Mouse (Mus musculus) limb, embryonic 13.5 days (tissue): ENCODE measurements around the gene Shmt1. TPM values are rescaled to one million over a fixed set of nuclear protein-coding genes. Genes with fewer than 3 reads are reported as not detected.

Experiments used
- ATAC-seq: fragments of 200-750 bp; cut with Nextera tagmentation; 2 replicates; pipeline ENCODE4 v1.8.0; 2017; ENCODE audit warnings: low read depth, moderate number of reproducible peaks, moderate TSS enrichment; ENCODE audit not compliant: low FRiP score
- H3K27ac ChIP-seq: fragments of 300-500 bp; sonication (generic); 2 replicates; pipeline ENCODE4 v1.5.1; 2015; ENCODE audit warnings: inconsistent platforms, mild to moderate bottlenecking, moderate library complexity
- H3K27me3 ChIP-seq: fragments of 300-500 bp; sonication (generic); 2 replicates; pipeline ENCODE4 v1.6.1; 2015; ENCODE audit warnings: mild to moderate bottlenecking, inconsistent platforms
- H3K36me3 ChIP-seq: fragments of 300-500 bp; sonication (generic); 2 replicates; pipeline ENCODE4 v1.6.1; 2015; ENCODE audit warnings: inconsistent platforms, mild to moderate bottlenecking, moderate library complexity
- H3K4me1 ChIP-seq: fragments of 300-500 bp; sonication (generic); 2 replicates; pipeline ENCODE4 v1.6.1; 2015; ENCODE audit warnings: inconsistent platforms
- H3K4me2 ChIP-seq: fragments of 300-500 bp; sonication (generic); replicated peaks from 2 replicates; pipeline ENCODE4 v1.6.1; 2015; ENCODE audit warnings: inconsistent platforms, mild to moderate bottlenecking, moderate library complexity
- H3K4me3 ChIP-seq: fragments of 300-500 bp; sonication (generic); 2 replicates; pipeline ENCODE4 v1.5.1; 2015; ENCODE audit warnings: moderate library complexity, mild to moderate bottlenecking, inconsistent platforms
- H3K9ac ChIP-seq: fragments of 300-500 bp; sonication (generic); 2 replicates; pipeline ENCODE4 v1.6.1; 2015; ENCODE audit warnings: mild to moderate bottlenecking, inconsistent platforms
- H3K9me3 ChIP-seq: fragments of 300-500 bp; sonication (generic); 2 replicates; pipeline ENCODE4 v1.6.1; 2016; ENCODE audit warnings: inconsistent platforms
- WGBS: fragments of 180-500 bp; shearing (Covaris S2); methylation state at CpG from one replicate; pipeline ENCODE4 v1.1.7; 2015; 5-methylcytosine and 5-hydroxymethylcytosine counted together
- polyA plus RNA-seq: library from polyadenylated mRNA; unstranded; fragments of >200 nt; fragmentation: Nextera tagmentation; extraction: Ambion mirVana; gene quantifications from 2 replicates; pipeline ENCODE4 v1.2.1, GENCODE M21; 2015

Gene Shmt1
- polyA plus RNA-seq, 1 experiment from 2014 or later: 52.2 TPM

GRCm38 (mm10) chr11:60825191-60825590 is 13.7 kb upstream of the Shmt1 start:
- no peak overlapping the region for H3K9ac ChIP-seq
- H3K27ac ChIP-seq: no peak overlapping the region
- no peak overlapping the region for H3K4me2 ChIP-seq
- no peaks in the 10 kb centered on the region for H3K27me3 ChIP-seq
- no peaks in the 10 kb centered on the region for H3K9me3 ChIP-seq
- no peak for ATAC-seq
- WGBS: 84% methylated on average over 3 of the region's 3 CpGs
- no peak overlapping the region for H3K4me3 ChIP-seq
- no peaks in the 10 kb centered on the region for H3K4me1 ChIP-seq
- no peaks in the 10 kb centered on the region for H3K36me3 ChIP-seq

GRCm38 (mm10) chr11:60823771-60824170 is 12.3 kb upstream of the Shmt1 start:
- Histone ChIP-seq H3K27me3 (no peaks in the 10 kb centered on the region), H3K4me2 (no peak overlapping the region), H3K9me3 (no peaks in the 10 kb centered on the region), H3K4me3 (no peak overlapping the region), H3K27ac (no peak overlapping the region), H3K36me3 (no peaks in the 10 kb centered on the region), H3K4me1 (no peaks in the 10 kb centered on the region), H3K9ac (no peak overlapping the region)
- 56% methylated on average over 2 of the region's 2 CpGs for WGBS
- no peak for ATAC-seq

- Histone ChIP-seq H3K4me3 (no peak overlapping the region), H3K27ac (no peak overlapping the region), H3K36me3 (no peaks in the 10 kb centered on the region), H3K9ac (no peak overlapping the region), H3K4me1 (no peaks in the 10 kb centered on the region), H3K9me3 (no peaks in the 10 kb centered on the region), H3K4me2 (no peak overlapping the region), H3K27me3 (no peaks in the 10 kb centered on the region)
- 68% methylated on average over 5 of the region's 5 CpGs for WGBS
- no peak for ATAC-seq
Observed at GRCm38 (mm10) chr11:60816398-60816797, 4.9 kb upstream of the Shmt1 start.

GRCm38 (mm10) chr11:60811054-60811460 is 461 bp downstream of the Shmt1 start:
- Histone ChIP-seq H3K4me1 (peaks cover 27% of the 10 kb centered on the region), H3K4me3 (peak overlapping the region; percentile 55), H3K9ac (peak overlapping the region; percentile 62), H3K4me2 (peak overlapping the region; percentile 83), H3K27me3 (no peaks in the 10 kb centered on the region), H3K36me3 (no peaks in the 10 kb centered on the region; the same call in 1 of the 2 replicates), H3K27ac (no peak overlapping the region), H3K9me3 (no peaks in the 10 kb centered on the region)
- WGBS: 0% methylated on average over 29 of the region's 29 CpGs
- ATAC-seq: peak; percentile 100

- Histone ChIP-seq H3K36me3 (no peaks in the 10 kb centered on the region; the same call in 1 of the 2 replicates), H3K9me3 (no peaks in the 10 kb centered on the region), H3K4me3 (peak overlapping the region; percentile 55), H3K4me1 (peaks cover 27% of the 10 kb centered on the region), H3K4me2 (peak overlapping the region; percentile 83), H3K9ac (peak overlapping the region; percentile 62), H3K27me3 (no peaks in the 10 kb centered on the region), H3K27ac (no peak overlapping the region)
- ATAC-seq: no peak
- 10% methylated on average over 14 of the region's 14 CpGs for WGBS
Observed at GRCm38 (mm10) chr11:60810046-60810965, 1.2 kb downstream of the Shmt1 start.

- H3K27ac ChIP-seq: no peak overlapping the region
- peak overlapping the region; percentile 83 for H3K4me2 ChIP-seq
- H3K36me3 ChIP-seq: no peaks in the 10 kb centered on the region; the same call in 1 of the 2 replicates
- H3K4me3 ChIP-seq: peak overlapping the region; percentile 55; the same call in 1 of the 2 replicates
- 33% methylated on average over 1 of the region's 1 CpGs for WGBS
- H3K9me3 ChIP-seq: no peaks in the 10 kb centered on the region
- H3K4me1 ChIP-seq: peaks cover 27% of the 10 kb centered on the region
- H3K9ac ChIP-seq: peak overlapping the region; percentile 39; the same call in 1 of the 2 replicates
- H3K27me3 ChIP-seq: no peaks in the 10 kb centered on the region
- no peak for ATAC-seq
Observed at GRCm38 (mm10) chr11:60809546-60809945, 2.0 kb downstream of the Shmt1 start.

- ATAC-seq: no peak
- Histone ChIP-seq H3K9me3 (no peaks in the 10 kb centered on the region), H3K9ac (no peak overlapping the region), H3K4me2 (no peak overlapping the region), H3K27me3 (no peaks in the 10 kb centered on the region), H3K4me3 (no peak overlapping the region), H3K36me3 (peaks cover 9% of the 10 kb centered on the region), H3K4me1 (peaks cover 27% of the 10 kb centered on the region), H3K27ac (no peak overlapping the region)
- 75% methylated on average over 4 of the region's 4 CpGs for WGBS
Observed at GRCm38 (mm10) chr11:60808286-60809070, 3.0 kb downstream of the Shmt1 start.

GRCm38 (mm10) chr11:60800892-60801291 is 10.6 kb downstream of the Shmt1 start:
- peaks cover 64% of the 10 kb centered on the region for H3K36me3 ChIP-seq
- no peak overlapping the region for H3K4me2 ChIP-seq
- H3K27me3 ChIP-seq: no peaks in the 10 kb centered on the region
- ATAC-seq: no peak
- H3K4me1 ChIP-seq: no peaks in the 10 kb centered on the region
- no peak overlapping the region for H3K4me3 ChIP-seq
- WGBS: 91% methylated on average over 1 of the region's 1 CpGs
- no peak overlapping the region for H3K9ac ChIP-seq
- no peaks in the 10 kb centered on the region for H3K9me3 ChIP-seq
- no peak overlapping the region for H3K27ac ChIP-seq

GRCm38 (mm10) chr11:60799977-60800376 is 11.5 kb downstream of the Shmt1 start:
- Histone ChIP-seq H3K9me3 (no peaks in the 10 kb centered on the region), H3K4me1 (no peaks in the 10 kb centered on the region), H3K9ac (no peak overlapping the region), H3K27ac (no peak overlapping the region), H3K4me3 (no peak overlapping the region), H3K27me3 (no peaks in the 10 kb centered on the region), H3K4me2 (no peak overlapping the region), H3K36me3 (peaks cover 67% of the 10 kb centered on the region)
- ATAC-seq: no peak
- 92% methylated on average over 4 of the region's 4 CpGs for WGBS

- Histone ChIP-seq H3K27ac (no peak overlapping the region), H3K36me3 (peaks cover 80% of the 10 kb centered on the region), H3K9ac (no peak overlapping the region), H3K27me3 (no peaks in the 10 kb centered on the region), H3K4me1 (no peaks in the 10 kb centered on the region), H3K9me3 (no peaks in the 10 kb centered on the region), H3K4me2 (no peak overlapping the region), H3K4me3 (no peak overlapping the region)
- ATAC-seq: no peak
- 90% methylated on average over 11 of the region's 11 CpGs for WGBS
Observed at GRCm38 (mm10) chr11:60796342-60796741, 15.2 kb downstream of the Shmt1 start.

- no peak overlapping the region for H3K4me3 ChIP-seq
- no peak overlapping the region for H3K9ac ChIP-seq
- no peak overlapping the region for H3K4me2 ChIP-seq
- H3K27me3 ChIP-seq: no peaks in the 10 kb centered on the region
- H3K36me3 ChIP-seq: peaks cover 87% of the 10 kb centered on the region
- 52% methylated on average over 2 of the region's 2 CpGs for WGBS
- H3K9me3 ChIP-seq: no peaks in the 10 kb centered on the region
- no peaks in the 10 kb centered on the region for H3K4me1 ChIP-seq
- H3K27ac ChIP-seq: no peak overlapping the region
- no peak for ATAC-seq
Observed at GRCm38 (mm10) chr11:60790472-60790871, 21.0 kb downstream of the Shmt1 start.

GRCm38 (mm10) chr11:60787595-60787994 is 23.9 kb downstream of the Shmt1 start:
- Histone ChIP-seq H3K4me1 (peaks cover under 1% of the 10 kb centered on the region; the same call in 1 of the 2 replicates), H3K9me3 (no peaks in the 10 kb centered on the region), H3K4me2 (no peak overlapping the region), H3K27ac (no peak overlapping the region), H3K36me3 (peaks cover 94% of the 10 kb centered on the region), H3K9ac (no peak overlapping the region), H3K4me3 (no peak overlapping the region), H3K27me3 (no peaks in the 10 kb centered on the region)
- WGBS: 47% methylated on average over 1 of the region's 1 CpGs
- 0 out of 2 replicates have a peak, but pooled peaks have one; percentile 40 for ATAC-seq
